Mouse (Mus musculus): Measurements from ENCODE around the gene Flcn.

Flcn gene

GRCm38 (mm10) chr11:59760796-59761195, 49.0 kb downstream of the Flcn start:
- DNase-seq: no peak

GRCm38 (mm10) chr11:59759626-59760025, 50.2 kb downstream of the Flcn start:
- DNase-seq: no peak

- peak; percentile 37 to 56 for DNase-seq
These were observed 50.6 kb downstream of the Flcn start for GRCm38 (mm10) chr11:59759178-59759577.

DNA sequence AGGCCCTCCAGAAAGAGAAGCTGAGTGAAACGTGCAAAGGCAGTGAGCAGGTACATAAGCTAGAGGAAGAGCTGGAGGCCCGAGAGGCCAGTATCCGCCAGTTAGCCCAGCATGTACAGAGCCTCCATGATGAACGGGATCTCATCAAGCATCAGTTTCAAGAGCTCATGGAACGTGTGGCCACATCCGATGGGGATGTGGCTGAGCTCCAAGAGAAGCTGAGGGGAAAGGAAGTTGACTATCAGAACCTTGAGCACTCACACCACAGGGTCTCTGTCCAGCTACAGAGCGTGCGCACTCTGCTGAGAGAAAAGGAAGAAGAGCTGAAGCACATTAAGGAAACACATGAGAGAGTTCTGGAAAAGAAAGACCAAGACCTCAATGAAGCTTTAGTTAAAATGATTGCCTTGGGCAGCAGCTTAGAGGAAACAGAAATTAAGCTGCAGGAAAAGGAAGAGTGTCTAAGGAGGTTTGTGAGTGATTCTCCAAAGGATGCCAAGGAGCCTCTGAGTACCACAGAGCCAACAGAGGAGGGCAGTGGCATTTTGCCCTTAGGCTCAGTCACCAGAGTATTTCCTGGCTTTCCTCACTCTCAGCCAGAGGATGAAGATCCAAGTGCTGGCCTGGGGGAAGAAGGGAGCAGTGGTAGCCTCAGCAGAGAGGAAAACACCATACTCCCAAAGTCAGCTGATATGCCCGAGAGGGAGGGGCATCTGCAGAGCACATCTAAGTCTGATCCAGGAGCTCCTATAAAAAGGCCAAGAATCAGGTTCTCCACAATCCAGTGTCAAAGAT, 51.4 kb downstream of the Flcn start:
- DNase-seq: peak in 1 of 2 experiments; percentile 32

GRCm38 (mm10) chr11:59756351-59756750, 53.5 kb downstream of the Flcn start:
- DNase-seq: no peak

DNA sequence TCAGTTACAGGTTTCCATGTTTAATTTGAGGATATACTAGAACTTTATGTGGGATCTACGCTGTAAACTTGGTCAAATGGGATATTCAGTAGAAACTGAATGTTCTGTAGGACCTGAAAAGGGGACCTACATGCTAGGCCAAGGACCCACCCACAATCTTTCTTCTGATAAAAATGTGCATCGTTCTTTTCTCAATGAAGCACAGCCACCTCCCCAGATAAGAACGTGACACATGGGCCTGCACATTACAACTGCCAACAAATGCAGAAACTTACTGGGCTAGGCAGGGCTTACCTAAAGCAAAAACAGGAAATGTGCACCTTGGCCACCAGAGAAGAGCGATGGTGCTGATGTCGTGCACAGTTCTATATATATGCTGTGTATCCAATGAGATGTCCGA, 55.3 kb downstream of the Flcn start:
- no peak for DNase-seq

GRCm38 (mm10) chr11:59749050-59749449, 60.8 kb downstream of the Flcn start:
- DNase-seq: no peak

DNA sequence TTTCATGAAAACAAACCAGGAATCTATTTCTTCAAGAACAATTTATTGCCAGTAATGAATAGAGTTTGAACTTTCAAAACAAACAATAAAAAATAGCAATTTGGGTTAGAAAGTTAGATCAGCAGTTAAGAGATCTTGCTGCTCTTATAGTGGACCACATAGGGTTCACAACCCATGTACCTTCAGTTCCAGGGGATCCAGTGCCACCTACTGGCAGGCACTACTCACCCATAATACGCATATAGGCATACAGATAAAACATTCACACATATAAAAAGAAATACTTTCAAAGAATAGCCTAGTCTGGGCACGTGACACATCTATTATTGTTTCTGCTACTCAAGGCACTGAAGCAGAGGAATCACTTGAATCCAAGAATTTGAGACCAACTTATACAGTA, 63.2 kb downstream of the Flcn start:
- peak; percentile 69 to 87 for DNase-seq

DNA sequence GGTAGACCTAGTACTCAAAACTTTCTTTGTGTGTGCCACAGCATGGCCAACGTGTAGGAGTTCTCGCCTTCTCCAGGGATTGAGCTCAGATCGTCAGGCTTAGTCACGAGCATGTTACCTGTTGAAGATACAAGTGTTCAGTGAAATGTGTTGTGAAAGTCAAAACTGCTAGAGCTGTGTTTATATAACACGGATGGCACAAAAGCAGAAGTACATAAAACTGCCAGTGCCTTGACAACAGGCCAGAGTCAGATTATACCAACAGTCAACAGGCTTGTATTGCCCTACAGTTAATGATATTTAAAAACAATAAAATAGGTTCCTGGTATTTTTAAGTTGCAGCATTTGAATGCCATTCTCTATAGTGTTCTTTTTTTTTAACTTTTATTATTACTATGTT, 64.0 kb downstream of the Flcn start:
- no peak for DNase-seq

DNA sequence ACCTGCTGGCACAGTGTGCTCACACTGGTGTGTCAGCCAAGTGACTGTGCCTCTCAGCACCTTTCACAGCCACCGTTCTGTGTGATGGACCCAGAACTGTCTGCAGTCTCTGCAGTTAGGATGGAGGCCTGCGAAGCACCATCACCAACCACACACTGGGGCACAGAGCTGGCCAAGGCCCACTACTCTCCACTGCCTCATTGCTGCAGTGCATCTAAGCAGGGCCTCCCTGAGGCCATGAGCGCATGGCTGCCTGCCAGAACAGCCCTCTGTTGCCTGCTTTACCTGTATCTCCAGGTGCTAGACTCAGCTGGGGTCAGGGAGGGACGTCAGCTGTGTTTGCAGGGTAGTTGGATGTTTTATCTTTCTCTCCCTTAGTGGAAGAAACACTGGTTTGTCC, 65.4 kb downstream of the Flcn start:
- DNase-seq: peak in 1 of 2 experiments; percentile 21

- no peak for DNase-seq
These were observed 66.1 kb downstream of the Flcn start for GRCm38 (mm10) chr11:59743712-59744111.

DNA sequence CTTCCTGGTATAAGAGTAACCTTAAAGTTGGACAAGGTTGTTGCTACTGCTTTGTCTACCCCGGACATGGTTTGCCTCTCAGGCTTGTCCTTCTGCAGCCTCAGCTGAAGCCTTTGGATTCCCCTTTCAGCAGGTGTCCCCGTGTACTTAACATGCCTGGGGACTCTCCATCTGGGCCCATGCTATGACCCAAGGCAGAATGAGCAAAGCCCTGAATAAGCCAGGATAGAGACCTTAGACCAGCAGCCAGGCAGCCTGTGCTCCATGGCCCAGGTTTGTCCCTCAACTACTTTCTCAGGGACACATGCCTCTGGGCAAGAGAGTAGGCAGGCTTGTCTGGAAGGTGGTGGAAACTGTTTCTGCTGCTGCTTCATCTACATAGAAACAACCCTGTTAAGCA, 66.5 kb downstream of the Flcn start:
- DNase-seq: no peak

DNA sequence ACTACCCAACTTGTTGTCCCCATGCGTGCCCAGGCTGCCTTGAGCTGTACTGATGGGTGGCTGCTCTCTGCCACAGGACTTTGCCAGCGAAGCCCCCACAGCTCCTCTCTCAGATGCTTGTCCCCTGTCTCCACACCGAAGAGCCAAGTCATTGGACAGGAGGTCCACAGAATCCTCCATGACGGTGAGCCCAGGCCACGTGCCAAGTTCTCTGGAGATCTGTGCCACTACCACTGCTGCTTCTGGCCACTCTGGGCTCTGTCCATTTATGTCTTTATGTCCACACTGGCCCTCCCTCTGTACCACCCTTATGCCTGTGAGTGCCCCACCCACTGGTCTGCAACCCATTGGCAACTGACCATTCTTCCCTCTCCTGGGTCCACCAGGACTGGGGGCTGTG, 67.9 kb downstream of the Flcn start:
- DNase-seq: no peak

Measured in kidney, postnatal 36 days (tissue).